Mouse (Mus musculus): ENCODE measurements around the gene Fgd2. TPM values are rescaled to one million over a fixed set of nuclear protein-coding genes. Genes with fewer than 3 reads are reported as not detected.

The Fgd2 gene
- polyA plus RNA-seq, 1 experiment from 2014 or later: 8.9 TPM

GRCm38 (mm10) chr17:29397480-29398433, 37.0 kb downstream of the Fgd2 start:
- Histone ChIP-seq H3K9me3 (ENCODE audit: low read length) (no peaks in the 10 kb centered on the region), H3K27ac (ENCODE audit: low read depth) (peak overlapping the region; percentile 93), H3K4me2 (ENCODE audit: low read depth, low read length) (peak overlapping the region; percentile 78), H3K4me3 (ENCODE audit: low read depth, low read length) (peak overlapping the region; percentile 40), H3K9ac (replicated peaks) (peak overlapping the region; percentile 47), H3K4me1 (ENCODE audit: insufficient read depth) (peaks cover 64% of the 10 kb centered on the region), H3K36me3 (replicated peaks; ENCODE audit: insufficient read depth, low read length) (no peaks in the 10 kb centered on the region), H3K27me3 (ENCODE audit: insufficient read depth, low read length) (no peaks in the 10 kb centered on the region)
- DNase-seq: peak; percentile 90
- TF ChIP-seq EP300 (IDR thresholded peaks at IDR 0.05; ENCODE audit: low read depth): peak; percentile 41; the same call in 1 of the 2 replicates
- TF ChIP-seq CTCF (IDR thresholded peaks at IDR 0.05; ENCODE audit: low read depth): peak; percentile 48
- ATAC-seq: peak; percentile 59
- 1% methylated on average over 27 of the region's 27 CpGs for WGBS (ENCODE audit: insufficient replicate concordance)

- peaks cover 57% of the 10 kb centered on the region for H3K4me1 ChIP-seq (ENCODE audit: insufficient read depth)
- peak overlapping the region; percentile 47 for H3K9ac ChIP-seq (replicated peaks)
- H3K27me3 ChIP-seq (ENCODE audit: insufficient read depth, low read length): no peaks in the 10 kb centered on the region
- peak overlapping the region; percentile 78 for H3K4me2 ChIP-seq (ENCODE audit: low read depth, low read length)
- no peak for DNase-seq
- peak overlapping the region; percentile 93 for H3K27ac ChIP-seq (ENCODE audit: low read depth)
- H3K9me3 ChIP-seq (ENCODE audit: low read length): no peaks in the 10 kb centered on the region
- WGBS (ENCODE audit: insufficient replicate concordance): 23% methylated on average over 17 of the region's 17 CpGs
- TF ChIP-seq EP300 (IDR thresholded peaks at IDR 0.05; ENCODE audit: low read depth): 0 out of 2 replicates have a peak, but pooled peaks have one; percentile 5
- TF ChIP-seq CTCF (IDR thresholded peaks at IDR 0.05; ENCODE audit: low read depth): no peak
- no peak for ATAC-seq
- H3K36me3 ChIP-seq (replicated peaks; ENCODE audit: insufficient read depth, low read length): no peaks in the 10 kb centered on the region
- H3K4me3 ChIP-seq (ENCODE audit: low read depth, low read length): peak overlapping the region; percentile 40
Observed at GRCm38 (mm10) chr17:29398434-29399026, 37.8 kb downstream of the Fgd2 start.

GRCm38 (mm10) chr17:29399241-29399910, 38.7 kb downstream of the Fgd2 start:
- 68% methylated on average over 13 of the region's 14 CpGs for WGBS (ENCODE audit: insufficient replicate concordance)
- H3K9ac ChIP-seq (replicated peaks): peak overlapping the region; percentile 47; the same call in 1 of the 2 replicates
- TF ChIP-seq EP300 (IDR thresholded peaks at IDR 0.05; ENCODE audit: low read depth) (peak; percentile 44; the same call in 1 of the 2 replicates), CTCF (IDR thresholded peaks at IDR 0.05; ENCODE audit: low read depth) (no peak)
- H3K36me3 ChIP-seq (replicated peaks; ENCODE audit: insufficient read depth, low read length): no peaks in the 10 kb centered on the region
- DNase-seq (peak; percentile 56), ATAC-seq (no peak)
- no peak overlapping the region for H3K4me2 ChIP-seq (ENCODE audit: low read depth, low read length)
- H3K27ac ChIP-seq (ENCODE audit: low read depth): peak overlapping the region; percentile 93
- H3K4me3 ChIP-seq (ENCODE audit: low read depth, low read length): no peak overlapping the region
- H3K27me3 ChIP-seq (ENCODE audit: insufficient read depth, low read length): no peaks in the 10 kb centered on the region
- H3K9me3 ChIP-seq (ENCODE audit: low read length): no peaks in the 10 kb centered on the region
- peaks cover 49% of the 10 kb centered on the region for H3K4me1 ChIP-seq (ENCODE audit: insufficient read depth)

GRCm38 (mm10) chr17:29400044-29400443, 39.3 kb downstream of the Fgd2 start:
- H3K4me3 ChIP-seq (ENCODE audit: low read depth, low read length): no peak overlapping the region
- peaks cover 44% of the 10 kb centered on the region for H3K4me1 ChIP-seq (ENCODE audit: insufficient read depth)
- TF ChIP-seq CTCF (IDR thresholded peaks at IDR 0.05; ENCODE audit: low read depth): no peak
- no peak for TF ChIP-seq EP300 (IDR thresholded peaks at IDR 0.05; ENCODE audit: low read depth)
- DNase-seq (no peak), ATAC-seq (no peak)
- H3K36me3 ChIP-seq (replicated peaks; ENCODE audit: insufficient read depth, low read length): no peaks in the 10 kb centered on the region
- H3K9ac ChIP-seq (replicated peaks): no peak overlapping the region
- H3K27me3 ChIP-seq (ENCODE audit: insufficient read depth, low read length): no peaks in the 10 kb centered on the region
- no peaks in the 10 kb centered on the region for H3K9me3 ChIP-seq (ENCODE audit: low read length)
- H3K27ac ChIP-seq (ENCODE audit: low read depth): no peak overlapping the region
- 72% methylated on average over 5 of the region's 5 CpGs for WGBS (ENCODE audit: insufficient replicate concordance)
- no peak overlapping the region for H3K4me2 ChIP-seq (ENCODE audit: low read depth, low read length)

- TF ChIP-seq CTCF (IDR thresholded peaks at IDR 0.05; ENCODE audit: low read depth) (no peak), EP300 (IDR thresholded peaks at IDR 0.05; ENCODE audit: low read depth) (no peak)
- H3K9ac ChIP-seq (replicated peaks): no peak overlapping the region
- no peaks in the 10 kb centered on the region for H3K27me3 ChIP-seq (ENCODE audit: insufficient read depth, low read length)
- peaks cover 26% of the 10 kb centered on the region for H3K4me1 ChIP-seq (ENCODE audit: insufficient read depth)
- no peak for DNase-seq
- no peaks in the 10 kb centered on the region for H3K9me3 ChIP-seq (ENCODE audit: low read length)
- no peak overlapping the region for H3K4me3 ChIP-seq (ENCODE audit: low read depth, low read length)
- no peak overlapping the region for H3K4me2 ChIP-seq (ENCODE audit: low read depth, low read length)
- no peak for ATAC-seq
- whole genome bisulfite sequencing (ENCODE audit: insufficient replicate concordance): 82% methylated on average over 15 of the region's 15 CpGs
- no peak overlapping the region for H3K27ac ChIP-seq (ENCODE audit: low read depth)
- no peaks in the 10 kb centered on the region for H3K36me3 ChIP-seq (replicated peaks; ENCODE audit: insufficient read depth, low read length)
Observed at GRCm38 (mm10) chr17:29401741-29402268, 41.1 kb downstream of the Fgd2 start.

Measured in liver, postnatal 0 days (tissue).